Mouse (Mus musculus): Measurements from ENCODE around the gene Icmt.

Icmt gene

GRCm38 (mm10) chr4:152300375-152300774 is 3.3 kb downstream of the Icmt start:
- DNase-seq (ENCODE audit: low read depth, low spot score) = no peak

- no peak for DNase-seq (ENCODE audit: low read depth, low spot score)
Observed at GRCm38 (mm10) chr4:152302012-152302411, 5.0 kb downstream of the Icmt start.

GRCm38 (mm10) chr4:152303172-152303571 is 6.1 kb downstream of the Icmt start:
- DNase-seq (ENCODE audit: low read depth, low spot score) = no peak

DNA sequence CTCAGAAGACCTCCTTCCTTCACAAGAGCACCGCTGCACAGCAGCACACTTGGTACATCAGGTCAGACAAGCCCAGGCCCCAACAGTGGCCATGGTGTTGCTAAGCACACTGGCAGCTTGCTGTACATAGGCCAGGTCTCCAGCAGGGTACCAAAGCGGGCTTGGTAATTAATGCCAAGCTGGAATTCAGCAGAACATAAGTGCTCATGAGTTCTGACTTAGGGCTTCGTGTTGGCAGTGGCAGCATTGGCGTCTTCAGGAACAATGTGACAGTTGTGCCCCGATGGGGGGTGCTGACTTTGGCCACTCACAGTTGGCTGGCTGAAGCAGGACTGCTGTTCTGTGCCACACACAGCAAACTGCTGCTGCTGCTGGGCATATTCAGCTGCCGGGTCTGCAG is 7.7 kb downstream of the Icmt start:
- no peak for DNase-seq (ENCODE audit: low read depth, low spot score)

GRCm38 (mm10) chr4:152305991-152306390 is 9.0 kb downstream of the Icmt start:
- DNase-seq (ENCODE audit: low read depth, low spot score) = no peak

GRCm38 (mm10) chr4:152307542-152307941 is 10.5 kb downstream of the Icmt start:
- no peak for DNase-seq (ENCODE audit: low read depth, low spot score)

DNA sequence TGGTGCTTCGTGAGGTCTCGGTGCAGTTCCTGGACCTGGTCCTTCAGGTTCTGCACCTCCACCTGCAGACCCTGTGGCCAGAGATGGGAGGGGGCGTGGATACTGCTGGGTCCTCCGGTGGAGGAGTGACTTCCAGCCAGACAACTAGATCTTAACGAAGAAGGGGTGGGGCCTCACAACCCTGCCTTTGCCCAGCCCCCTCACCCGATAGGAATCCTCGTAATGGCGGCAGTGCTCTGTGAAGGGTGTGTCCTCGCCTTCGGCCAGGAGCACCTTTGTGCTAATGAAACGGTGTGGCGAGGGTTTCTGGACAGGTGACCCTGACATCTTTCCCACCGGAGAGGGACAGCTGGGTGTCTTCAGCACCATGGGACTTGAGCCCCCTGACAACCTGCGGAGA is 15.2 kb downstream of the Icmt start:
- DNase-seq (ENCODE audit: low read depth, low spot score) = no peak

- no peak for DNase-seq (ENCODE audit: low read depth, low spot score)
Observed at GRCm38 (mm10) chr4:152313211-152313632, 16.2 kb downstream of the Icmt start.

GRCm38 (mm10) chr4:152313934-152314333 is 16.9 kb downstream of the Icmt start:
- DNase-seq (ENCODE audit: low read depth, low spot score) = no peak

DNA sequence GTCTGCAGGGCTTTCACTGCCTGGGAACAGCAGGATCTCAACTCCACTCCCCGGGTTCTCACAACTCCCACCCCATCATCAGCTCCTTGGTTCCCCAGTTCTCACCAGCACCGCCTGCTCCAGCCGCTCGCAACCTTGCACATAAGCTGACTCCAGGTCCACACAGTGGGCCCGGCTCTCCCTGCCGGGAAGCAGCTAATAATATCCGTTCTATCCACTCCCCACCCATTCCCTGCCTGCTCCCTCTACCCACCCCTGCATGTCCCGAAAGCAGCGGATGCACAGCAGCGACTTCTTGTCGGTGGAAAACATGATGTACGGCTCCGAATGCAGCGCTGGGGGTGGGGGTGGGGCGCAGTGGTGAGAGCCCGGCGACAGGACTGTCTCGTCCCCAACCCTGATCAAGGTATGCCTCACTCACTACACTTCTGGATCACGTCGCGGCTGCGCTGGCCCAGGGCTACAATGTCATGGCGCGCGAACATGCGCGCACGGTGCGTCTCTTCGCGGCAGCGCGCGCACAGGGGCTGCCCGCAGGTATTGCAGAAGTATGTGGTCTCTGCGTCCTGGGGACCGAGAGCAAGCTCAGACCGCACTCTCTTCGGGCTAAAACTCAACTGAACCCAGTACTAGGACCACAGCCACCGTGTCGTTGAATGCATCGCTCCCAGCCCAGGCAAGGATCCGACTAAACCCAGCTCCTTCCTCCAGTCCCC is 18.6 kb downstream of the Icmt start:
- no peak for DNase-seq (ENCODE audit: low read depth, low spot score)

DNA sequence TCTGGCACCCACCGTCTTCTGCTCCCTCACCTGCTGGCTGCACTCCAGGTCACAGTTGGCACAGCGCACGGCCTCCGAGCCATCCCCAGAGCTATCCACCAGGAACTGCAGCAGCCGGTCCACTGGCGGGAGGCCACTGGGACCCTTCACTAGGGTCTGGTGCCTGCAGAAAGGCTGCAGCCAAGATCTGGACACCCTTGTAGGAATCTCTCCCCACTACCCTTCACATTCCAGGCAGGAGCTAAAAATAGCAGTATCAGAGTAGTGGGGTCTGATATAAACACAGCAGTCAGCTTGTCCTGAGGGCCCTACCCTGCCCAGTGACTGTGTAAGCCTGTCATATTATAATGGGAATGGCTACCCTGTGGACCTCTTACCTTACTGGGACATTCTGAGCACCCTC is 20.6 kb downstream of the Icmt start:
- no peak for DNase-seq (ENCODE audit: low read depth, low spot score)

DNA sequence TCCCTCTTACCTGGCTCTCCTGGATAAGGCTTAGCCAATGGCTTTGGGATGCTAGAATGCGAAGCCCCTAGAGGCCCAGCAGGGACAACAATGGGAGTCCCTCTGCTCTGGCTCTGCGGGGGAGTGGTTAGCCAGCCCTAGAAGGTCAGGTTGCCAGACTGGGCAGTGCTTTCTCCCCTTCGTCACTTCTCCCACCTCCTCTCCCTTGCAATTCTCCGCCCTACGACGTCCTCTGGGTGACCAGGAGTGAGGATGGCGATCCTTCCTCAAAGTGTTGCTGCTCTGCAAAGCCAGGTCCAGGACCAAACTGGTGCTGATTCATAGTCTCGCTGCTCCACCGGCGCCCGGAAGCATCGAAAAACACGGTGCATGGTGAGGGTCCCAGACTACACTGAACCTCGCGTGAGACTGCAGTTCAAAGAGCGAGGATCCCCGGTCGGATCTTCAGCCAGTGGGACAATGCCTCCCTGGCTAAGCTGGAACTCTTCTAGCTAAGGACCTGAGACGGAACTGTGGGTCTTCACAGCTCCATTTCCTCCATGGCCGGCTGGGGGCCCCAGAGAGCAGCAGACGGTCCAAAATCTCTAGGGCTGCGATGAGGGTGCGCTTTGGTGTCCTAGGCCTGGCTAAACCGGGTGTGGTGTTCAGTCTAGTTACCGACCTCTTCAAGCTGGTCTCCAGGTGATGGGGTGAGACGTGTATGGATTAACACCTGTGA is 21.6 kb downstream of the Icmt start, which contains the start of gene Rnf207:
Gene Rnf207 (minus strand): TSS at position 477 of the 718 bp plus-strand sequence.
- DNase-seq (ENCODE audit: low read depth, low spot score) = no peak

- DNase-seq (ENCODE audit: low read depth, low spot score) = no peak
Observed at GRCm38 (mm10) chr4:152321464-152321863, 24.4 kb downstream of the Icmt start.

DNA sequence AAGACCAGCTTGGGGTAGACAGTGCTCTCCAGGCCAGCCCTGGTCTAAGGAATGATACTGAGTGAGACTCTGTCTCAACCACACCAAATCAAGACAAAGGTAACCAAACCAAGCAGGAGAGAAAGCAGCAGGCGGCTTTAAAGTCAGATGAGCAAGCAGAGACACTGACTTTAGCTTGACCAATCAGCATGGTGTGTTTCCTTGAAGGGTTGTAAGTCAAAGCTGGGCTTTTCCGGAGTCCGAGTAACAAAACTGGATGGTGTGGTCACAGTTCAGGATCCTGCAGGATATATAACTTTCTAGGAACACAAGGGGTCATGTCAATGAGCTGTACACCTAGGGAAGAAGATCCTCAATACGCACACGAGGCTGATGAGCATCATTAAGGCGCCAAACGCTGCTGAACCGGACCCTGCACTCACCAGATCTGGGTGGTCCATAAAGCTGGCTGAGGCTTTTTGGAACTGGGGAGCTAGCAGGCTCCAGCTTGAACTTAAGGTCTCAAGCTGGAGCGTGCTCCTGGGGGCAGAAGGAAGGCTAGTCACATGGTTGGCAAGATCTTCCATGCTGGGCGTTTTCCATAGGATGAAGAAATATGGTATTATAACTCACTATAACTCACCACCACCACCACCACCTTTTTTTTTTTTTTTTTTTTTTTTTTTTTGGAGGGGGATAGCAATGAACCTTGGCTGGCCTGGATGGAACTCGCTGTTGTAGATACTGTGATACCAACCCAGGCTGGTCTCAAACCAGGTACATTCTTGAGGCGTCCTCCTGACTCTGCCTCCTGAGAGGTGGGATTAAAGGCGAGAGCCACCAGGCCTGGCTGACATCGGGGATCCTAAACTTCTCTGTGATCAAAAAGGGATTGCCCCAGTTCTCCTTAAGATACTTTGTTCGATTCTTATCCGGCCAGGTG is 27.9 kb downstream of the Icmt start:
- DNase-seq (ENCODE audit: low read depth, low spot score) = no peak

DNA sequence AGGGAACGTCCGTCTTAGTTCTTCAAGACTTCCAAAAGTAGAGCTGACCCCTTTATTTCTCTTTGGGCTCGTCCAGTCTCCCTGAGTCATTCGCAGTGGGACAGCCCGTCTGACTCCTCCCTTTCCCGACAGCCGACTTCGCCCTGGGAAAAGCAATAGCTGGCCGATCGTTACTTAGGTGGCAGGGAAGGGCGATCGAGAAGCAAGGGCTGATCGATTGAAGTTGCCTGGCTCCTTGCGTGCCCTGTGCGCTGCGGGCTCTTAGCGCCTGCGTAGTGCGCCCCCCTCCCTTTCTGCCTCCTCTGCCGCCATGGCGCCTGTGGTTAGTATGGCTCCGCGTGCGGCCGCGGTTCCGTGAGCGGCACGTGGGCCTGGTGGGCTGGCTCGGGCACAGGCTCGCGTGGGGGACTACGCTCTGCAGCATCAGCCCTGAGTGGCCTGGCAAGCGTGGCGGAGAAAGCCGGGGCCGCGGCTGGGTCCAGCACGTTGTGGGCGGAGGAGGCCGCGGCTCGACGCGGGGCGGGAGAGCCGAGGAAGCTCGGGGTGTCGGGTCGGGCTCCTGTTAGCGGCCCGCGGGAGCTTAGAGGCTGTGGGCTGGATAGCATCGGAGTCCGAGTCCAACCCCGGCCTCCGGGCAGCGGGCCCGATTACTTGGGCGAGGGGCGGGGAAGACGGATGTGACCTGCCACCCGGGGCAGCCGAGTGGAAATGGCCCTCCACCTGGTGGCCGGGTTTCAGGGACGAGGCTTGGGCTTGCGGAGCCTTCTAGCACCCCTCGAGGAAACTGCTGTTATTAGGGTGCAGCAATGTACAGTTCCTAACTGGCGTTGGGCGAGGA is 28.8 kb downstream of the Icmt start, which contains the start of gene Rpl22:
Gene Rpl22 (plus strand): TSS at position 169 of the 838 bp plus-strand sequence.
- DNase-seq (ENCODE audit: low read depth, low spot score) = peak; percentile 98

DNA sequence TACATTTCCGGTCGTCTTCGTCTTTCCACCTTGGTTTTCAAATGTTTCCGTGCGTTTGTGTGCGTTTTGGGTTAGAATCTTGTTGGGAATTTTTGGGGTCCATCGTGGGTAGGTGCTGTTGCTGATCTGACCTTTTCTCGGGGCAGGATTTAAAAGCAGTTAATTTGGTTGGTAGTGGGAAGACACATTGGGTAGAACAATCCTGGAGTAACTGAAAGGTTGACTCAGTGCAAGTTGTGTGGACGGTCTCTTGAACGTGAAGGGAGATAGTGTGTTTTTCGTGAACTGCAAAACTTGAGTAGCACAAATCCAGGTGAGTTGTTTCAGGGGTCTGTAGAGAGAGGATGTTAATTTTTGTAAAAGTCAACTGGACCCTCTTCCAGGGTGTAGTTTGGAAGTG is 29.5 kb downstream of the Icmt start:
- DNase-seq (ENCODE audit: low read depth, low spot score) = no peak

DNA sequence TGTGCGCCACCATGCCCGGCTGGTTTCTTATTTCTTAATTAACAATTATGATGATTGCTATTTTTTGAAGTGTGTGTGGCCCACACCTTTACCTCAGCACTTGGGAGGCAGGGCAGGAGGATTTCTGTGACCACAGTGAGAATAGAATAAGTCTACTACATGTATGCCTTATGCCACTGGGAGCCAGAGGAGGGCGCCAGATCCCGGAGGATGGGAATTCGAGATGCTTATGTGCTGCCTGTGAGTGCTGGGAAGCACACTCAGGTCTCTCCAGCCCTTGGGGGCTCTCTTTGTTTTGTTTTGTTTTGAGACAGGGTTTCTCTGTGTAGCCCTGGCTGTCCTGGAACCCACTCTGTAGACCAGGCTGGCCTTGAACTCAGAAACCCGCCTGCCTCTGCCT is 31.7 kb downstream of the Icmt start:
- peak; percentile 46 for DNase-seq (ENCODE audit: low read depth, low spot score)

- DNase-seq (ENCODE audit: low read depth, low spot score) = peak; percentile 65
Observed at GRCm38 (mm10) chr4:152332952-152333351, 35.9 kb downstream of the Icmt start.

DNA sequence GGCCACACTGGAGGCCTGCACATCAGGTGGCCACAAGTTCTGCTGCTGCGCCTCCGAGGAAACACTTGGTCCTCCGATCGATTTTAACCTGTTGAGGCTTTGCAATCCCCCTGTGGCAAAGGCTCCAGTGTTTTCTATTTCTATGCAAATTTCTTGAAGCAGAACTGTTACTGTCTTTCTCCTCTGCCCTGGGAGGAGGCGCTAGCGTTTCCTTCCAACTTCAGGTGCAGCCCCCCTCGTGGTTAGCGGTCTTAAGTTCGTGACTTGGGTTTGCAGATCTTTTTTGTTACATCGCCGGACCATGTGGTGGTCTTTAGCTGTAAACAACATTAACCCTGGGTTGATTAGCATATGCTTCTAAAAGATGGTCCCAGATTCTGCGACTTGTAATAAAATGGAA is 36.6 kb downstream of the Icmt start:
- DNase-seq (ENCODE audit: low read depth, low spot score) = no peak

GRCm38 (mm10) chr4:152337772-152338171 is 40.7 kb downstream of the Icmt start:
- no peak for DNase-seq (ENCODE audit: low read depth, low spot score)

Measured in forelimb bud, embryonic 11.5 days (tissue).